Mouse (Mus musculus) liver, adult 2 months (tissue): ENCODE measurements around the gene Cdk6.
"Not testable (repeated sequence)": the region's sequence is repeated elsewhere in the genome, so short reads cannot be mapped to it uniquely, and the experiment has no call there.

ENCODE experiments used
- CTCF ChIP-seq: fragments of 200-500 bp; IDR thresholded peaks from 2 replicates; pipeline ENCODE4 v1.5.1; 2011; ENCODE audit warnings: low read depth, low read length, control low read depth
- POLR2A ChIP-seq: fragments of 200-500 bp; IDR thresholded peaks from 2 replicates; pipeline ENCODE4 v1.6.1; 2011; ENCODE audit warnings: low read length, control low read depth; ENCODE audit not compliant: insufficient read depth; ENCODE audit errors: extremely low read depth

DNA sequence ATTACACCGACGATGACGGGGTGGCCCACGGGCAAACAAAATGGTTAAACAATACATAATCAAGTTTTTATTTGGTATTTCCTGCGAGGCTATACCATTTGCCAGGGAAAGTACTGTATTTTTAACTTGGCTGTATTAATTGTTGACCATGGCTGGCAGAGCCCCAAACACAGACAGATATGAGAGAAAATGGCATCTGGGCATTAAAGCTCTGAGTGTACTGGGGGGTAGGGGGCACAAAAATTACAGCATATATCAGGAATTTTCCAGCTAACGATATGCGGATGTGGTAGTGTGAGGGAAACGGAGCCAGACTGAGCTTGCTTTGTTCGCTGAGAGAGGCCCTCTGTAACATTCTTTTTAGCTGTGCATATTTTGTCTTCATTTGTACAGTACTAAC, 109.9 kb downstream of the Cdk6 start:
- not testable (repeated sequence) for TF ChIP-seq POLR2A, CTCF
